In genomic region chr2:144441386-144441915, GRCm38 (mm10) we compare ENCODE assay signal across 8 mouse cellular contexts.
DNase-seq lines count a peak whose midpoint lies in the region; ATAC-seq and TF ChIP-seq lines count a peak whose summit lies in the region.

No protein-coding gene starts in this region.

- H3K4me1 ChIP-seq in heart, embryonic 12.5 days (replicated peaks) = no peaks in the 10 kb centered on the region
- H3K4me1 ChIP-seq in lung, adult 2 months (ENCODE audit: control insufficient read depth, insufficient read depth, low read length) = no peaks in the 10 kb centered on the region
- no peaks in the 10 kb centered on the region for H3K4me1 ChIP-seq in kidney, embryonic 14.5 days (ENCODE audit: control insufficient read depth, insufficient read depth, low read length)

- no peak overlapping the region for H3K9ac ChIP-seq in heart, embryonic 12.5 days
- H3K9ac ChIP-seq in kidney, embryonic 14.5 days (ENCODE audit: low read depth, low read length) = no peak overlapping the region

- no peak for TF ChIP-seq POLR2A in lung, adult 2 months (IDR thresholded peaks at IDR 0.05; ENCODE audit: borderline replicate concordance, extremely low read depth, low read depth, low read length)

- TF ChIP-seq CTCF in lung, adult 2 months (IDR thresholded peaks at IDR 0.05; ENCODE audit: insufficient read depth, low read length) = no peak

- ATAC-seq in heart, embryonic 12.5 days (ENCODE audit: insufficient number of reproducible peaks, low FRiP score) = no peak
- ATAC-seq in kidney, embryonic 14.5 days (ENCODE audit: low FRiP score, low TSS enrichment) = no peak

- 0 out of 2 replicates have a peak, but pooled peaks cover 5% of the 10 kb centered on the region for H3K27me3 ChIP-seq in heart, embryonic 12.5 days (replicated peaks)
- no peaks in the 10 kb centered on the region for H3K27me3 ChIP-seq in kidney, embryonic 14.5 days (ENCODE audit: control insufficient read depth, insufficient read depth, low read length)

- H3K9me3 ChIP-seq in heart, embryonic 12.5 days (replicated peaks) = no peaks in the 10 kb centered on the region
- no peaks in the 10 kb centered on the region for H3K9me3 ChIP-seq in kidney, embryonic 14.5 days (ENCODE audit: control insufficient read depth, low read length)

- no peak overlapping the region for H3K27ac ChIP-seq in heart, embryonic 12.5 days (ENCODE audit: poor library complexity, severe bottlenecking)
- H3K27ac ChIP-seq in kidney, embryonic 14.5 days (ENCODE audit: low read depth, low read length) = no peak overlapping the region

- 79% methylated on average over 11 of the region's 11 CpGs for WGBS in heart, embryonic 12.5 days
- WGBS in lung, adult 2 months = 45% methylated on average over 11 of the region's 11 CpGs
- 66% methylated on average over 11 of the region's 11 CpGs for WGBS in kidney, embryonic 14.5 days

- H3K36me3 ChIP-seq in heart, embryonic 12.5 days = no peaks in the 10 kb centered on the region
- H3K36me3 ChIP-seq in kidney, embryonic 14.5 days (ENCODE audit: control insufficient read depth, insufficient read depth, low read length) = no peaks in the 10 kb centered on the region

- H3K4me3 ChIP-seq in heart, embryonic 12.5 days = no peak overlapping the region
- no peak overlapping the region for H3K4me3 ChIP-seq in lung, adult 2 months (replicated peaks; ENCODE audit: extremely low read depth, low read depth, low read length)
- no peak overlapping the region for H3K4me3 ChIP-seq in kidney, embryonic 14.5 days (ENCODE audit: low read length)

- no peak overlapping the region for H3K4me2 ChIP-seq in heart, embryonic 12.5 days
- H3K4me2 ChIP-seq in kidney, embryonic 14.5 days (replicated peaks; ENCODE audit: low read depth, low read length) = no peak overlapping the region

- DNase-seq in heart, adult 8-10 months (ENCODE audit: low spot score) = peak; percentile 21
- peak; percentile 82 for DNase-seq in Muller cell, postnatal 12 days (ENCODE audit: inconsistent ontology term)
- DNase-seq in frontal cortex, adult 2 months (ENCODE audit: extremely low spot score in 1 of 2, low spot score in 1 of 2) = peak; percentile 63 to 80
- peak; percentile 33 for DNase-seq in lung, adult 2 months
- DNase-seq in embryo, embryonic 10 days (ENCODE audit: low spot score) = no peak
- DNase-seq in neural tube, embryonic 10.5 days (ENCODE audit: extremely low spot score, low spot score) = no peak

Comparison
In these comparisons a context has a peak if more than half of its experiments do, and no peak if none do; other contexts are left out.
1. DNase-seq: peak in heart, adult 8-10 months (single experiment), Muller cell, postnatal 12 days (single experiment), frontal cortex, adult 2 months (2 of 2) and lung, adult 2 months (single experiment); none in embryo, embryonic 10 days (single experiment) and neural tube, embryonic 10.5 days (single experiment).